Mouse (Mus musculus) kidney, embryonic 14.5 days (tissue): Measurements from ENCODE around the gene Plcb4. TPM values are rescaled to one million over a fixed set of nuclear protein-coding genes. Genes with fewer than 3 reads are reported as not detected.
"Not testable (repeated sequence)": the region's sequence is repeated elsewhere in the genome, so short reads cannot be mapped to it uniquely, and the experiment has no call there.

ENCODE experiments used
- ATAC-seq: fragments of 200-750 bp; cut with Nextera tagmentation; 2 replicates; pipeline ENCODE4 v1.8.0; 2017; ENCODE audit warnings: moderate number of reproducible peaks, mild to moderate bottlenecking, moderate TSS enrichment, moderate library complexity; ENCODE audit not compliant: low FRiP score, low TSS enrichment
- H3K27ac ChIP-seq: fragments of 300-500 bp; sonication (generic); 2 replicates; pipeline ENCODE4 v1.5.1; 2014; ENCODE audit warnings: low read depth, mild to moderate bottlenecking, low read length, moderate library complexity, mixed read lengths
- H3K27me3 ChIP-seq: fragments of 300-500 bp; sonication (generic); 2 replicates; pipeline ENCODE4 v1.6.1; 2014; ENCODE audit warnings: mild to moderate bottlenecking, low read length; ENCODE audit not compliant: control insufficient read depth, insufficient read depth
- H3K36me3 ChIP-seq: fragments of 300-500 bp; sonication (generic); 2 replicates; pipeline ENCODE4 v1.6.1; 2014; ENCODE audit warnings: low read length, mixed read lengths; ENCODE audit not compliant: control insufficient read depth, insufficient read depth
- H3K4me1 ChIP-seq: fragments of 300-500 bp; sonication (generic); 2 replicates; pipeline ENCODE4 v1.6.1; 2014; ENCODE audit warnings: low read length, mixed read lengths; ENCODE audit not compliant: control insufficient read depth, insufficient read depth
- H3K4me2 ChIP-seq: fragments of 300-500 bp; sonication (generic); replicated peaks from 2 replicates; pipeline ENCODE4 v1.6.1; 2014; ENCODE audit warnings: low read depth, mild to moderate bottlenecking, low read length
- H3K4me3 ChIP-seq: fragments of 300-500 bp; sonication (generic); 2 replicates; pipeline ENCODE4 v1.5.1; 2014; ENCODE audit warnings: mild to moderate bottlenecking, low read length
- H3K9ac ChIP-seq: fragments of 300-500 bp; sonication (generic); 2 replicates; pipeline ENCODE4 v1.6.1; 2014; ENCODE audit warnings: low read depth, mild to moderate bottlenecking, low read length, moderate library complexity
- H3K9me3 ChIP-seq: fragments of 300-500 bp; sonication (generic); 2 replicates; pipeline ENCODE4 v1.6.1; 2016; ENCODE audit warnings: low read length; ENCODE audit not compliant: control insufficient read depth
- WGBS: fragments of 180-500 bp; shearing (Covaris S2); extraction: QIAGEN DNeasy Blood & Tissue Kit; methylation state at CpG from one replicate; pipeline ENCODE4 v1.1.7; 2014; 5-methylcytosine and 5-hydroxymethylcytosine counted together
- polyA plus RNA-seq: library from polyadenylated mRNA; unstranded; fragments of >200 nt; fragmentation: Nextera tagmentation; extraction: Ambion mirVana; gene quantifications from 2 replicates; pipeline ENCODE4 v1.2.1, GENCODE M21; 2014

Gene Plcb4
- polyA plus RNA-seq, 1 experiment from 2014 or later = 21.2 TPM

DNA sequence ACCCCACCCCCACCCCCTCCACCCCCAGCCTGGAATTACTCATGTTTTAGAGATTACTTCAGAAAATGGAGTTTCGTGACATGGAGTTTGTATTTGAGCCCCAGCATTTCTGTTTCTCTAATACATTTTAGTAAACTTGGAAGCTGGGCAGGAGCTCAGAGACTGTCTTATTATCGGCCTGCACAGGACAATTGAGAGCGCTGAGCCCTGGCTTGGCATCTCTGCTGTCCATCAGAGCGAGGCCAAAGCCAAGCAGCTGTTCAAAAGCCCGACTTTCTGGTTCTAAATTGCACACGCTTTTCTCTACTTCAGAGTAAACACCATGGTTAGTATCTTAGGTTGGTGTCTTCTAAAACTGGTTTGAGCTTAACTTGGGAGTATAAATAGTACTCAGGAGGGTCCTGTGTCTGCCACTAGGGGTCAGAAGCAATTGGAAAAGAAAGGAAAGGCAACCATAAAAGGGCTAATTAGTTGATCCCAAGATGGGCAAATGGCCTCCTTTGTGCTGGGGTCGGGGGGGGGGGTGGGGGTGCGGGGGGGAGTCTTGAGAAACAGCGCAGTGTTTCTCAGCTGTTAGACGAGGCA lies 75.2 kb downstream of the Plcb4 start:
- H3K27me3 ChIP-seq = no peaks in the 10 kb centered on the region
- no peaks in the 10 kb centered on the region for H3K36me3 ChIP-seq
- no peaks in the 10 kb centered on the region; the same call in 1 of the 2 replicates for H3K4me1 ChIP-seq
- no peaks in the 10 kb centered on the region for H3K9me3 ChIP-seq
- no peak overlapping the region for H3K27ac ChIP-seq
- H3K9ac ChIP-seq = no peak overlapping the region
- WGBS = 33% methylated on average over 10 of the region's 10 CpGs
- no peak overlapping the region for H3K4me3 ChIP-seq
- ATAC-seq = peak; percentile 24; the same call in 1 of the 2 replicates
- no peak overlapping the region for H3K4me2 ChIP-seq

DNA sequence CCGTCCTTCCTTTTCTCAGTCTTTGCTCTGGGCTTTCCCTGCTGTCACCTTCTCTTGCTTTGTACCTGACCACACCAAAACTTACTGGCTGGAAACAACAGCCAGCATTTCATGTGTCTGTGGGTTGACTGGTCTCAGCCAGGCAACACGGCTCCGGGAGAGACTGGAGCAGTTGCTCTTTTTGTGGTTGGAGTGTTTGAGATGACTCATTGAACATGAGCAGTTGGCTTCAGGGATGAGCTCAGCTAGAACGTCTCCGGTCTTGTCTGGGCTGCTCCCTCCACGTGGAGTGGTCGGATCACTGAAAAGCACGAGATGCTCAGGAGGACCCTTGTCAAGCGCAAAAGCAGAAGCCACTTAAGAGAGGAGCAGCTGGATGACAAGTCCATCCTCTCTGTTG lies 78.7 kb downstream of the Plcb4 start:
- ATAC-seq = peak; percentile 33; the same call in 1 of the 2 replicates
- Histone ChIP-seq H3K9me3 (no peaks in the 10 kb centered on the region), H3K4me3 (no peak overlapping the region), H3K36me3 (no peaks in the 10 kb centered on the region), H3K4me1 (no peaks in the 10 kb centered on the region), H3K27me3 (no peaks in the 10 kb centered on the region), H3K9ac (no peak overlapping the region), H3K4me2 (no peak overlapping the region), H3K27ac (no peak overlapping the region)
- 65% methylated on average over 9 of the region's 9 CpGs for WGBS

DNA sequence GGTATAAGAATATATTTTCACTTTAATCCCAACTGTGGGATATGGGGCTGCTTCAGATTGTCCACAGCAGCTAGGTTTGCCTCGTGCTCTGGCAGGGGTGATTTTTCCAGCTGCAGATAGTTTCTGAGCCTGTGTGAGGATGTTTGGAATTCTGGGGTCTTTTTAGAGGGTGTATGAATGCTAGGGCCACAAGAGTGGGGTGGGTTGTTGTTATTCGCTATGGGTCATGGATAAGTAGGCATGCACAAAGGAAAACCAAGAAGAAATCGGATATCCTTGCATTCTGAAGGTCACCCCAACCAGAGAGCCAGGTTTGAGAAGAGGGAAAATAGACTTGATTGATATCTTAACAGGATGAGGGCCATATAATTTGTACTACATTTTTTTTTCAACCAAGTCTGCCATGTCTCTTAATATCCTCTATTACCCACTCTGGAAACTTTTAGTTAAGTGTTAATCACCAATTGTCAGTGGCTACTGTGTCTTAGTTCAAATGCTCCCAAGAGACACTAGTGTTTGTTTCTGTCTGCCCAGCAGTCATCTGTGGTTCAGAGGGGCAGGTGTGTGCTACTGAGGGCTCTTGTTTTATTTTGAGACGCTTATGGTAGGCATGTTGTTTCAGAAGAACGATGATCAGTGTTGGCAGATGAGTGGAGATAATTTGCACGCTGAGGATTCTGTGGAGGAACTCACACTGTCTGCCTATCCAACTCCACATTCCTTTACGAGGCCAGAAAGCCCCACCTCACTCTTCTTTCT lies 79.4 kb downstream of the Plcb4 start:
- 45% methylated on average over 7 of the region's 7 CpGs for WGBS
- H3K4me2 ChIP-seq, H3K27ac ChIP-seq, H3K4me3 ChIP-seq, H3K27me3 ChIP-seq, H3K9ac ChIP-seq, H3K9me3 ChIP-seq, H3K4me1 ChIP-seq, H3K36me3 ChIP-seq: not testable (repeated sequence)
- ATAC-seq = peak; percentile 65

- no peak overlapping the region for H3K9ac ChIP-seq
- no peaks in the 10 kb centered on the region for H3K36me3 ChIP-seq
- ATAC-seq = no peak
- WGBS = 48% methylated on average over 1 of the region's 1 CpGs
- H3K9me3 ChIP-seq = no peaks in the 10 kb centered on the region
- H3K4me3 ChIP-seq = no peak overlapping the region
- H3K4me1 ChIP-seq = 0 out of 2 replicates have a peak, but pooled peaks cover 9% of the 10 kb centered on the region
- H3K27me3 ChIP-seq = no peaks in the 10 kb centered on the region
- H3K4me2 ChIP-seq = no peak overlapping the region
- no peak overlapping the region for H3K27ac ChIP-seq
These were observed 80.1 kb downstream of the Plcb4 start for GRCm38 (mm10) chr2:135738950-135739349.

DNA sequence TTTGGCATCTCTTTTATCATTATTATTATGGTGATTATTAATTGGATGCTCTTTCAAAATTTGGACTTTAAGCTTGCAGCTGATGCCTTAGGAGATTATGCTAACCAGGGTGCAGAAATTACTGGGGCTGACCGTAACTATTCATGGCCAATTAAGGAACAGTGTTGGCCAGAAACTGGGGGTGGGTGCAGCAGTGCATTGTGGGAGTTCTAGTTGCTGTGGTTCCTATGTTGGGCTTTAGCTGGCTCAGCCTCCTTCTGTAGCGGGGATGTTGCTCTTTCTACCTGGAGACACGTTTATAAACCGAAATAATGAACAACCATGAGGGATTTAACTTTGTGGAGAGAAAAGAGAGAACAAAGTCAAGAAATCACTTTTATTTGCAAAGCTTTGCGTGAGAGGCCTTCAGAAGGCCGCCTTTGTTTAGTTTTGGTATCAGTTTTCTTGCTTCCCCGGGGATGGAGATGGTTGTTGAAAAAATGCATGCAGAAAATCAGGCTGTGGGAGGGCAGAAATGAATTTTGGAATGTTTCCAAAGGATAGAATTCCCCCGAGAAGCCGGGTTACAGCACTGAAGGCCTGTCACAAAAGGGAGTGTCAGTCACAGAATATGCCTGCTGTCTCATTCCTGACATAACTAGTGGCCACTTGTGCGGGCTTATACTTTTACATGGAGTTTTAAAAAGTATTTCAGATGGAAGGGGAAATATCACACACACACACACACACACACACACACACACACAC lies 84.3 kb downstream of the Plcb4 start:
- Histone ChIP-seq H3K4me3 (no peak overlapping the region), H3K9ac (no peak overlapping the region), H3K27me3 (no peaks in the 10 kb centered on the region), H3K36me3 (no peaks in the 10 kb centered on the region), H3K4me2 (no peak overlapping the region), H3K27ac (peak overlapping the region; percentile 15; the same call in 1 of the 2 replicates), H3K4me1 (0 out of 2 replicates have a peak, but pooled peaks cover 9% of the 10 kb centered on the region), H3K9me3 (no peaks in the 10 kb centered on the region)
- ATAC-seq = no peak
- 39% methylated on average over 10 of the region's 10 CpGs for WGBS

- ATAC-seq = peak; percentile 40; the same call in 1 of the 2 replicates
- WGBS = 61% methylated on average over 8 of the region's 8 CpGs
These were observed 85.9 kb downstream of the Plcb4 start for GRCm38 (mm10) chr2:135744711-135745110.

DNA sequence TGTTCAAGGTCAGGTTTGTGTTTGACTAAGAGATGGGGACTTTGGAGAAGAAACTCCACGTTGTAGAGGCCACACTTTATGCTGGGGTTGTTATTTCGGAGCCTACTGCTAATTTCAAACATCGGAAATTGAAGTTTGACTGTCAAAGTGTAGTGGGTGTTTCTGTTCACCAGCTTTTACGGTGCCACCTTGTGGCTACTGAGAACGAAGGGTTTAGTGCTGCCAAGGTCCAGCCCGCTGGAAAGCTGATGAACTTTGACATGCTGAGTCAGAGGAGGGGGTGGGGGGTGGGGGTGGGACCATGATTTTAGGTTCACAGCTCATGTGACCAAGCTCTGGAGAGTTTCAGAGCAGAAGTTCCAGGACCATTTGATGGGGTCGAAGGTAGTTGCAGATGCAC lies 86.3 kb downstream of the Plcb4 start:
- Histone ChIP-seq H3K27ac (no peak overlapping the region), H3K4me3 (no peak overlapping the region), H3K36me3 (no peaks in the 10 kb centered on the region), H3K4me2 (no peak overlapping the region), H3K9me3 (no peaks in the 10 kb centered on the region), H3K27me3 (no peaks in the 10 kb centered on the region), H3K9ac (no peak overlapping the region), H3K4me1 (0 out of 2 replicates have a peak, but pooled peaks cover 12% of the 10 kb centered on the region)
- 55% methylated on average over 7 of the region's 7 CpGs for WGBS
- no peak for ATAC-seq

More at GRCm38 (mm10) chr2:135744711-135745110, 85.9 kb downstream of the Plcb4 start:
- H3K9ac ChIP-seq = no peak overlapping the region
- no peaks in the 10 kb centered on the region for H3K36me3 ChIP-seq
- H3K4me2 ChIP-seq = no peak overlapping the region
- no peaks in the 10 kb centered on the region for H3K27me3 ChIP-seq
- 0 out of 2 replicates have a peak, but pooled peaks cover 9% of the 10 kb centered on the region for H3K4me1 ChIP-seq
- no peaks in the 10 kb centered on the region for H3K9me3 ChIP-seq
- H3K4me3 ChIP-seq = no peak overlapping the region
- H3K27ac ChIP-seq = no peak overlapping the region

DNA sequence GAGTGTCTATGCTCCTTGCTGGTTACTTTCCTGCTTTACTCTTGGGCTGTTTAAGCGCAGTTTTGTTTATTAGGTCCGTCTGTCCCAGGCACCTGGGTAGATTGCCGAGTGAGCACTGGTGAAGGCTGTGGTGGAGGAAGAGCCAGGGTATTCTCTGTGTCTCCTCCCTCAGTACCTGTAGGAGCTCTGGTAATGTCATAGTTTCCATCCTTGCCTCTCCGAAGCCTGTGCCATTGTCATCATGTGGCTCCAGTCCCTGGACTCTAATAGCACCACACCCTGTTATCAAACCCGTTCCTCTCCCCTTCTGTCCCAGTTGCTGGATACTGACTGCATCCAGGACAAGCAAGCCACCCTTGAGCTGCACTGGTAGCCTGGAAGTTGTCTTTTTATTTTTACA lies 89.6 kb downstream of the Plcb4 start:
- Histone ChIP-seq H3K9ac (no peak overlapping the region), H3K4me1 (0 out of 2 replicates have a peak, but pooled peaks cover 3% of the 10 kb centered on the region)
- no peak for ATAC-seq

More for the DNA sequence above, 89.6 kb downstream of the Plcb4 start:
- H3K4me3 ChIP-seq = no peak overlapping the region
- no peaks in the 10 kb centered on the region for H3K9me3 ChIP-seq
- H3K27ac ChIP-seq = no peak overlapping the region
- H3K27me3 ChIP-seq = no peaks in the 10 kb centered on the region
- 74% methylated on average over 5 of the region's 5 CpGs for WGBS
- H3K36me3 ChIP-seq = no peaks in the 10 kb centered on the region
- no peak overlapping the region for H3K4me2 ChIP-seq
